Mouse (Mus musculus): ENCODE measurements around the gene Lsm6.

The Lsm6 gene

DNA sequence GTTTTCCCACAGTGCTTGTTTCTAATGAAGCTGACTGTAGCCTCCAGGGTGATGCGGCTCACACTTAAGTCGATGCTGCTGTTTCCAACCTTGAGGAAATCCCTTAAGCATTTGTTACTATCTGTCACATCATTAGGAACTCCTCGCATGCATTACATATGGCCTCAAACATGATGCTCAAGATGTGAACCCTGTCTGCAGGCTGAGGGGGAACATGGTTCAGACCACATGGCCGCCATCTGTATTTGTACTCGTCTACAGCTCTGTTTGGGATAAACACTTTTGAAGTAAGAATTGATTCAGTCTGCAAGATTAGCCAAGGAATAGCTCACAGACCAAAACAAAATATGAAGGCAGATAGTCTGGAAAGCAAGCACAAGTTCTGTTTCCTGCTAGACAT is 14.9 kb downstream of the Lsm6 start:
- no peak for DNase-seq (ENCODE audit: low spot score in 2 of 2)

DNA sequence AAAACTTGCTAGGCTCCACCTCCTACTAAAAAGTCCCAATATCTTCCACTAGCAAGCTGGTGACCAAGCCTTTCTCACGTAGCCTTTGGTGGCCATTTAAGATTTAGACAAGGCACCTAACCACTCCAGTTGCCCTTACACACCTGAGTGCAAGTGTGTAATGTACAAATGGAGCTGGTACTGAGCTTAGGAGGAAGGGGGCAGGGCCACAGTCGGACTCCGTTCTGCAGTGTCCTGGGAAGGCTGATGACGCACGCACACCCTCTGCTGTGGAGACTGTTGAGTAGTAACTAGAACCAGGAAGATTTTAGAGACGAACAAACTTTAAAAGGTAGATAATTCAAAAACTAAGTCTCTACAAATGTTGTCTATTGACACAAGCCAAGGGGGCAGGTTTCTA is 19.7 kb downstream of the Lsm6 start:
- no peak for DNase-seq (ENCODE audit: low spot score in 2 of 2)

GRCm38 (mm10) chr8:78798671-78799070 is 22.3 kb downstream of the Lsm6 start:
- DNase-seq (ENCODE audit: low spot score in 2 of 2): no peak

DNA sequence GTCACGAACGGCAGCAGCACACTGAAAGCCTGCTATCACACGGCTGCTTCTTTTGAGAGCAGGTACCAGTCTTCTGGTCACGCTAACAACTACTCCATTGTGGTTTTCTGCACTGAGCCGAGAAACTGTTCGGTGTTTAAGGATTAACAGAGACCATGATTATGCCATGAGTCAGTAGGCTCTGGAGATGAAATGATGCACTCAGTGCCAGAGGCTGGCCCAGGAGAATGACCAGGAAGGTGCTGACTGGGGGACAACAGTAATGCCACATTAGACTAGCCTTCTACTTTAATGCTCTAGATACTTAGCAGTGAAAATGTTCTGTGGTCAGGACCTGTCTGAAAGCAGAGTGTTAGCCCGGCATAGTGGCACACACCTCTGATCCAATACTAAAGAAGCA is 23.0 kb downstream of the Lsm6 start:
- no peak for DNase-seq (ENCODE audit: low spot score in 2 of 2)

DNA sequence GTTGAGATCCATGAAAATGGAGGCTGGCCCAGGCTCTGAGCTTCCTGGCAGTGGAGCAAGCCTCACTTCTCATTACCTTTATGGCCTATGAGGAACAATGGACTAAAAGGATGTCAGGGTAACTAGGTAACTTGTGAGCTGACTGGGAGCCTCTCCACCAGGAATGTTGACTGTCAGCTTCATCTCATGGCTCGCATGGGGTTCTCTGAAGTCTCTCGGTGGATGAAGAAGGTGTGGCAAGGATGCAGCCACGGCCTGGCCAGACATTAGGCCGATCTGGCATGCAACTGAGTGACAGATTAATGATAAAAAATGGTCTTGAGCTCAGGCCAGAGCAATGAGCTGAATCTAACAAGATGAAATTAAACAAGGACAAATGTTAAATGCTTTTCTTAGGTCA is 27.7 kb downstream of the Lsm6 start:
- DNase-seq (ENCODE audit: low spot score in 2 of 2): no peak

- no peak for DNase-seq (ENCODE audit: low spot score in 2 of 2)
Measured at GRCm38 (mm10) chr8:78776816-78777215, 44.1 kb downstream of the Lsm6 start.

DNA sequence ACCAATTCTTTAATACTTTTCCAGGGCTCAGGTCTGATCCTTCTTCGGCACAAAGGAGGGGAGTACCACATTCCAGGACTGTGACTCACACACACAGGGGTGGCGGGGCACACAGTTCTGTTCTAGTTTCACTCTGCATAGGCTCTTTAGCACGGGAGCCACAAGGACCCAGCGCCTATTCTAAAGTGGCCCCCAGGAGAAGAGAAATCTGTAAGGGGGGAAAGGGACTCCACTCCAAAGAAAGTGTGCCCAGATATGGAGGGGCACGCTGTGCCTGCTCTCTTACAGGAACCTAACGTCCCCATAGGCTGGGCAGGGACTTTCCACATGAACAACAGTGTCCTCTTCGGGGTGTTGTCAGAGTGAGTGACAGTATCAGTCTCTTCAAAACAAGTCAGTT is 49.7 kb downstream of the Lsm6 start:
- no peak for DNase-seq (ENCODE audit: low spot score in 2 of 2)

DNA sequence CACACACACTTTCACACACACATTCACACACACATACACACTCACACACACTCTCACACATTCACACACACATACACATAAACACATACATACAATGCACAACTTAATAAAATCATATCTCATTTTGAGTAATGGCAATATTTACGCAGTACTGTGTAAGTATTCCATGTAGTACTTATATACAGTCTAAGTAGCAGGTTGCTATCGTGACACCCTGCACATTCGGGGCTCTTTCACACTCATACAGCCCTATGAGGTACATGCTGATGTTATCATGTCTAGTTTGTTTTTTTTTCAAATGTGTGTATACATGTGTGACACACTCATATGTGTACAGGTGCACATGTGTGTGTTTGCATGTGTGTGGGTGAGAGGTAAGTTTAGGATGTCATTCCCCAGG is 50.4 kb downstream of the Lsm6 start:
- no peak for DNase-seq (ENCODE audit: low spot score in 2 of 2)

GRCm38 (mm10) chr8:78765556-78765955 is 55.4 kb downstream of the Lsm6 start:
- DNase-seq (ENCODE audit: low spot score in 2 of 2): no peak

DNA sequence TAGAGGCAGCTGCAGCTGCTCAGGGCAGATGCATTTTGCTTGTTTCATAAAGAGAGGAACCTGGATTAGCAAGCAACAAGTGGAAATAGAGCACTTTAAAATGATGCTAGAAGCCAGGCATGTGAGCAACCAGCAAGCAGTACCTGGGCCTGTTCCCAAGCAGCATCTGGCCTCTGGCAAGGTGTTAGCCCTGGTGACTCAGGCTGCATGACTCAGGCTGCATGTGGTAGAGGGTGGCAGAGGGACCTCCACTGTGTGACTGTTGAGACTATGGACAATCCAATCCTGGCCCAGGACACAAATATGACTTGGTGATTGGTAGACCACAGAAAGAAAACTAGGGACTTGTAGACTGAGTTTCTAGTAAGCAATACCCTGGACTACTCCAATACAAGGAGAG is 56.0 kb downstream of the Lsm6 start:
- DNase-seq (ENCODE audit: low spot score in 2 of 2): no peak

DNA sequence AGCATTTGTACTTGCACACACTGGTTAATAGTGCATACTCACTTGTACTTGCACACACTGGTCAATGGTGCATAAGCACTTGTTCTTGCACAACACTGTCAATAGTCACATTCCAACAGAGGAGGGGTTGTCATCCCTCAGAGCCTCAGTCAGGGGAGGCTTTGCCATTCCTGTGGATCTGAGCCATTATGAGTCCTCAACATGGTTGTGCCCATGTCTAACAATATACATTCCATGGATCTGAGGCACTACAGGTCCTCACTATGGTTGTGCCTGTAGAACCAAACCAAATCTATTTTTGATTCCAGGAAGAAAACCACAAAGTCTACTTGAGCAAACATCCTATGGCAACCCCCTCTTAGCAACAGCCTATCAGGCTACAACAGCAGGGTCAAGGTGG is 61.8 kb downstream of the Lsm6 start:
- DNase-seq (ENCODE audit: low spot score in 2 of 2): no peak

DNA sequence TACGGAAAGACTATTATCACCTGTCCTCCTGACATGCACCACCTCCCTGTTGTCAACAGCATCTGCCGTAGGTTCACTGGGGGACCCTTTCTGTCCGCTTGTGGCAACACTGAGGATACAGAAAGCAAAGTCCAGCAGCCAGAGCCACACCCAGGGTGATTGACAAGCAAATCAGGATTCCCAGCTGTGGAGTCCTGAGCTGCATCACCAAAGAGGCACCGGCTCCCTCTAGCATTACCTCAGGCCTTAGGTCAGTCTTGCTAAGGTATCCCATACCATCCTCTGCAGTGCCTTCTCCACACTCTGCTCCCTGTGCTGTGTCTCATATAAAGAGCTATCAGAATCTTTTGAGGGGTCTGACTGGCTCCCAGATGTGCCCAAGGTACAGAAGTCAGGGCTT is 66.0 kb downstream of the Lsm6 start:
- DNase-seq (ENCODE audit: low spot score in 2 of 2): no peak
